ENCODE assay signal across 13 mouse cellular contexts in the genomic region with DNA sequence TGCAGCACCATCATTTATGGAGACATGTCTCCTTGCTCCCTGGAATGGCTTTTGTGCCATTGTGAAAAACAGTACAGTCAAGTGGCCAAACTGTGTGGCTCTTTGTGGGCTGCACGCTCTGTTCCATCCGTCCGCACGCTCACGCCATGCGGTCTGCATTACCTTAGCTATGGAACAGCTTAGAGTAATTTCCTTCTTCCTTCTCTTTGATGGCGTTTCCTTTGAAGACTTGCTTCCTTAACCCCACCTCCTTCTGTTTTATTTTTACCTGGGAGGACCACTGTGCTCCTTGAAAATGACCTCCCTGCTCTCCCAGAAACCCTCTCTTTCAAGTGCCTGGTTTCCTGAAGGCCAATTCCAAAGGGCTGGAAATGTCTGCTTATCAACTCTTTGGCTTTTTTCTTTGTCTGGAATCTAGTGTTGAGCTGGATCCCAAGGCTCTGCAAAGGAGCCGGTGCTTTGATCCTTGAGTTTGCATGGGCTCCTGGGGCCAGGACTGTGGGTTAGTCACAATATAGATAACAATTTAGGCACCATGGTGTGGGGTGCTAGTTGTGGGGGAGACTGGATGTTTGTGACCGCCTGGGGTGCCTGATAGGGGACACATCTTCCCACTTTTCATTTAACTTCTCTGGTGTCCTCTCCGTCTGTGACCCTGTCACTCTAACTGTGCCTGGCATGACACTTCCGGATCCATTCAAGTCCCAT.
DNase-seq lines count a peak whose midpoint lies in the region; ATAC-seq and TF ChIP-seq lines count a peak whose summit lies in the region.
"Had no signal": no experiment of that assay in that cellular context is flagged by ENCODE, and none has a peak within 500 bp of the region (broad histone marks: within the 10 kb centered on the region; RNA-seq: fewer than 3 reads in every experiment).

No protein-coding gene starts in this region.

- H3K27ac ChIP-seq in hindbrain, postnatal 0 days: no peak overlapping the region
- H3K27ac ChIP-seq in hindbrain, embryonic 10.5 days: no peak overlapping the region
- peak overlapping the region; percentile 16; the same call in 1 of the 2 replicates for H3K27ac ChIP-seq in testis, adult 2 months (ENCODE audit: control insufficient read depth, insufficient read depth, low read depth, low read length)
- H3K27ac ChIP-seq in midbrain, embryonic 16.5 days (ENCODE audit: low read length): no peak overlapping the region
- H3K27ac ChIP-seq: kidney, postnatal 0 days; neural tube, embryonic 13.5 days had no signal

- TF ChIP-seq POLR2A in testis, adult 2 months (IDR thresholded peaks at IDR 0.05; ENCODE audit: control insufficient read depth, low read depth, low read length): no peak

- no peak for TF ChIP-seq CTCF in hindbrain, postnatal 0 days (IDR thresholded peaks at IDR 0.05; ENCODE audit: low read depth)
- no peak for TF ChIP-seq CTCF in testis, adult 2 months (IDR thresholded peaks at IDR 0.05; ENCODE audit: control insufficient read depth, insufficient read depth, insufficient replicate concordance, low read depth, low read length)

- 74% methylated on average over 11 of the region's 11 CpGs for WGBS in hindbrain, postnatal 0 days
- WGBS in hindbrain, embryonic 10.5 days: 68% methylated on average over 11 of the region's 11 CpGs
- 74% methylated on average over 11 of the region's 11 CpGs for WGBS in midbrain, embryonic 16.5 days

- H3K27me3 ChIP-seq in hindbrain, postnatal 0 days (ENCODE audit: insufficient read depth, low read length): no peaks in the 10 kb centered on the region
- H3K27me3 ChIP-seq in hindbrain, embryonic 10.5 days (ENCODE audit: insufficient read depth, poor library complexity, severe bottlenecking): no peaks in the 10 kb centered on the region
- H3K27me3 ChIP-seq in testis, adult 2 months (ENCODE audit: control insufficient read depth, insufficient read depth, low read length): no peaks in the 10 kb centered on the region
- no peaks in the 10 kb centered on the region for H3K27me3 ChIP-seq in midbrain, embryonic 16.5 days (ENCODE audit: control insufficient read depth, insufficient read depth, low read depth, low read length)
- H3K27me3 ChIP-seq: neural tube, embryonic 13.5 days had no signal

- no peak overlapping the region for H3K4me2 ChIP-seq in hindbrain, postnatal 0 days (ENCODE audit: low read depth, low read length)
- no peak overlapping the region for H3K4me2 ChIP-seq in midbrain, embryonic 16.5 days (ENCODE audit: low read length)
- H3K4me2 ChIP-seq: liver, embryonic 11.5 days; neural tube, embryonic 13.5 days had no signal

- no peaks in the 10 kb centered on the region for H3K36me3 ChIP-seq in hindbrain, postnatal 0 days (ENCODE audit: insufficient read depth, low read length)
- no peaks in the 10 kb centered on the region for H3K36me3 ChIP-seq in hindbrain, embryonic 10.5 days
- no peaks in the 10 kb centered on the region for H3K36me3 ChIP-seq in testis, adult 2 months (ENCODE audit: control insufficient read depth, insufficient read depth, low read length)
- no peaks in the 10 kb centered on the region for H3K36me3 ChIP-seq in midbrain, embryonic 16.5 days (ENCODE audit: control insufficient read depth, insufficient read depth, low read length)
- H3K36me3 ChIP-seq: neural tube, embryonic 13.5 days had no signal

- no peak overlapping the region for H3K4me3 ChIP-seq in hindbrain, postnatal 0 days (ENCODE audit: low read length)
- no peak overlapping the region for H3K4me3 ChIP-seq in hindbrain, embryonic 10.5 days
- no peak overlapping the region for H3K4me3 ChIP-seq in testis, adult 2 months (ENCODE audit: control insufficient read depth, low read depth, low read length)
- H3K4me3 ChIP-seq in midbrain, embryonic 16.5 days (ENCODE audit: low read depth, low read length): no peak overlapping the region
- H3K4me3 ChIP-seq: neural tube, embryonic 13.5 days had no signal

- H3K9ac ChIP-seq in hindbrain, postnatal 0 days (replicated peaks; ENCODE audit: low read length): no peak overlapping the region
- no peak overlapping the region for H3K9ac ChIP-seq in midbrain, embryonic 16.5 days (ENCODE audit: low read depth, low read length)
- H3K9ac ChIP-seq: neural tube, embryonic 13.5 days had no signal

- 0 out of 2 replicates have a peak, but pooled peaks have one; percentile 33 for ATAC-seq in hindbrain, postnatal 0 days
- no peak; the same call in 1 of the 2 replicates for ATAC-seq in midbrain, embryonic 16.5 days
- ATAC-seq: lung, postnatal 0 days had no signal

- H3K4me1 ChIP-seq in hindbrain, postnatal 0 days (ENCODE audit: insufficient read depth, low read length): peaks cover 10% of the 10 kb centered on the region
- H3K4me1 ChIP-seq in hindbrain, embryonic 10.5 days (replicated peaks): peaks cover 23% of the 10 kb centered on the region
- H3K4me1 ChIP-seq in testis, adult 2 months (ENCODE audit: control insufficient read depth, insufficient read depth, low read length): peaks cover 2% of the 10 kb centered on the region; the same call in 1 of the 2 replicates
- peaks cover 11% of the 10 kb centered on the region for H3K4me1 ChIP-seq in midbrain, embryonic 16.5 days (ENCODE audit: control insufficient read depth, insufficient read depth, low read length)

- no peak for DNase-seq in hindbrain, postnatal 0 days (ENCODE audit: low spot score)
- DNase-seq in hindbrain, embryonic 10.5 days (ENCODE audit: low spot score): no peak
- no peak for DNase-seq in testis, postnatal 14 days (ENCODE audit: low spot score)
- peak; percentile 53 for DNase-seq in embryo, embryonic 11 days
- DNase-seq in urinary bladder, postnatal 14 days (ENCODE audit: low spot score): no peak
- DNase-seq: cerebellum, postnatal 25 days; gastrocnemius, postnatal 36 days had no signal

- no peaks in the 10 kb centered on the region for H3K9me3 ChIP-seq in hindbrain, postnatal 0 days (ENCODE audit: low read length)
- H3K9me3 ChIP-seq in hindbrain, embryonic 10.5 days: no peaks in the 10 kb centered on the region
- H3K9me3 ChIP-seq in midbrain, embryonic 16.5 days (replicated peaks; ENCODE audit: control insufficient read depth, low read length, poor library complexity, severe bottlenecking): no peaks in the 10 kb centered on the region
- H3K9me3 ChIP-seq: neural tube, embryonic 13.5 days had no signal
